Mouse (Mus musculus) CH12.LX (cell line): ENCODE data around the gene Sgms1.

Source experiments
- CTCF ChIP-seq, 2 experiments: IDR thresholded peaks in 1 of 2; conservative IDR thresholded peaks in 1 of 2; 2 replicates each; pipeline ENCODE4 v1.5.1; 2011 to 2012; ENCODE audit warnings: low read depth in 2 of 2, low read length in 2 of 2, improper control_type of control experiment in 1 of 2, inconsistent platforms in 1 of 2, mild to moderate bottlenecking in 1 of 2, moderate library complexity in 1 of 2
- E2F4 ChIP-seq: IDR thresholded peaks from 2 replicates; pipeline ENCODE4 v1.6.1; 2011; ENCODE audit warnings: low read depth, low read length, improper control_type of control experiment; ENCODE audit not compliant: insufficient replicate concordance
- EP300 ChIP-seq: IDR thresholded peaks from 2 replicates; pipeline ENCODE4 v1.6.1; 2011; ENCODE audit warnings: low read length, improper control_type of control experiment
- ETS1 ChIP-seq: conservative IDR thresholded peaks from 2 replicates; pipeline ENCODE4 v1.6.1; 2012; ENCODE audit warnings: low read depth, mild to moderate bottlenecking, inconsistent platforms, low read length, improper control_type of control experiment, moderate library complexity
- MXI1 ChIP-seq: IDR thresholded peaks from 2 replicates; pipeline ENCODE4 v1.6.1; 2011; ENCODE audit warnings: mild to moderate bottlenecking, low read depth, low read length, improper control_type of control experiment
- POLR2A ChIP-seq: IDR thresholded peaks from 2 replicates; pipeline ENCODE4 v1.6.1; 2011; ENCODE audit warnings: low read depth, mild to moderate bottlenecking, improper control_type of control experiment, low read length
- TBP ChIP-seq: conservative IDR thresholded peaks from 2 replicates; pipeline ENCODE4 v1.6.1; 2011; ENCODE audit warnings: low read depth, low read length, improper control_type of control experiment
- USF2 ChIP-seq: conservative IDR thresholded peaks from 2 replicates; pipeline ENCODE4 v1.6.1; 2011; ENCODE audit warnings: low read depth, low read length, improper control_type of control experiment

GRCm38 (mm10) chr19:32366406-32366805, 23.1 kb downstream of the Sgms1 start:
- TF ChIP-seq POLR2A = no peak
- TF ChIP-seq EP300 = no peak
- TF ChIP-seq USF2 = no peak
- TF ChIP-seq E2F4 = no peak
- no peak for TF ChIP-seq CTCF (conservative IDR thresholded peaks at IDR 0.05 in 1 of 2, IDR thresholded peaks at IDR 0.05 in 1 of 2; ENCODE audit: low read depth in 2 of 2, low read length in 2 of 2)
- no peak for TF ChIP-seq MXI1
- no peak for TF ChIP-seq TBP
- no peak for TF ChIP-seq ETS1
